Mouse (Mus musculus) ES-Bruce4 (cell line): ENCODE results near the gene Gm36210. TPM values are rescaled to one million over a fixed set of nuclear protein-coding genes. Genes with fewer than 3 reads are reported as not detected.

ENCODE experiments used
- H3K27ac ChIP-seq: 2 replicates; pipeline ENCODE4 v1.5.1; 2012; ENCODE audit warnings: low read length, inconsistent platforms; ENCODE audit not compliant: insufficient read depth
- H3K27me3 ChIP-seq: 2 replicates; pipeline ENCODE4 v1.6.1; 2012; ENCODE audit warnings: mild to moderate bottlenecking, low read length, inconsistent platforms; ENCODE audit not compliant: control insufficient read depth, poor library complexity, insufficient read depth, severe bottlenecking
- H3K36me3 ChIP-seq: 2 replicates; pipeline ENCODE4 v1.6.1; 2012; ENCODE audit warnings: inconsistent platforms, mild to moderate bottlenecking, low read length, moderate library complexity; ENCODE audit not compliant: control insufficient read depth, poor library complexity, insufficient read depth, severe bottlenecking
- H3K4me1 ChIP-seq: one replicate; pipeline ENCODE4 v1.8.1; 2011; ENCODE audit warnings: low read length; ENCODE audit not compliant: control insufficient read depth, insufficient read depth
- H3K4me3 ChIP-seq: 2 replicates; pipeline ENCODE4 v1.5.1; 2011; ENCODE audit warnings: low read depth, mild to moderate bottlenecking, low read length
- H3K9ac ChIP-seq: 2 replicates; pipeline ENCODE4 v1.6.1; 2012; ENCODE audit warnings: low read depth, mild to moderate bottlenecking, inconsistent platforms; ENCODE audit not compliant: poor library complexity, severe bottlenecking
- H3K9me3 ChIP-seq: replicated peaks from 2 replicates; pipeline ENCODE4 v1.6.1; 2012; ENCODE audit warnings: mild to moderate bottlenecking, low read length, inconsistent platforms; ENCODE audit not compliant: control insufficient read depth, poor library complexity, insufficient read depth, severe bottlenecking
- CTCF ChIP-seq: IDR thresholded peaks from one replicate; pipeline ENCODE4 v1.8.1; 2011; ENCODE audit warnings: low read depth, low read length
- EP300 ChIP-seq: IDR thresholded peaks from 2 replicates; pipeline ENCODE4 v1.6.1; 2011; ENCODE audit warnings: low read depth, low read length; ENCODE audit not compliant: insufficient read depth
- POLR2A ChIP-seq: IDR thresholded peaks from one replicate; pipeline ENCODE4 v1.8.1; 2011; ENCODE audit warnings: low read length; ENCODE audit not compliant: insufficient read depth
- polyA plus RNA-seq: library from polyadenylated mRNA; stranded (reverse); fragments of >200 nt; gene quantifications from 2 replicates; pipeline ENCODE4 v1.2.4, GENCODE M21; 2011; ENCODE audit warnings: low read depth; ENCODE audit not compliant: missing spikeins, insufficient read depth, insufficient read length

Gm36210 gene
- polyA plus RNA-seq, 1 experiment = 1.1 TPM

DNA sequence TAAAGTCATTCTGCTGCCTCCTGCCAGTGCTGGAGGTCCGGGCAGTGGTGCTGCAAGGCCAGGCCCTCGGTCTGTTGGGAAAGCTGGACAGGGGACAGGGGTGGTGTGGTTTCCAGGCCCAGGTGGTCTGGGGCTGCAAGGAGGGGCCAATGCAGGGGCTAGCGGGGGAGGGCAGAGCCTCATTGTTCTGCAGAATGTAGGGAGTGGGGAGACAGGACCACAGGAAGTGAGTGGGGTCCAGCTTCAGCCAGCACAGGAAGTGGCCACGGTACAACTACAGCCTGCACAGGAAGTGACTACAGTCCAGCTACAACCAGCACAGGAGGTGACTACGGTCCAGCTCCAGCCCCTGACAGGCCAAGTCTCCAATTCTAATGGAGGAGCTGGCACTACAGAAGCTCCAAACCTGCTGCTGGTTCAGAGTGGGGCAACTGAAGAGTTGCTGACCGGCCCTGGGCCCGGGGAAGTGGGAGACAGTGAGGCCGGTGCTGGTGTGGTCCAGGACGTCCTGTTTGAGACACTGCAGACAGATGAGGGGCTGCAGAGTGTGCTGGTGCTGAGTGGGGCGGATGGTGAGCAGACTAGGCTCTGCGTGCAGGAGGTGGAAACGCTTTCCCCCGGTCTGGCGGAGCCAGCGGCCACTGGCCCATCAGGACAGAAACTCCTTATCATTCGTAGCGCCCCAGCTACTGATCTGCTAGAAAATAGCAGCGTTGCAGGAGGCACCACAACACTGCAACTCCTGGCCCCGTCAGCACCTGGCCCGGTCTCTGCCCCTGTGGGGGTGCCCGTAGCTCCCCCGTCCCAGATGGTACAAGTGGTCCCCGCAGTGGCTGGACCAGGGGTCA, 14.9 kb upstream of the Gm36210 start:
- no peak for TF ChIP-seq EP300
- TF ChIP-seq POLR2A = no peak
- TF ChIP-seq CTCF = no peak
- H3K27me3 ChIP-seq = no peaks in the 10 kb centered on the region
- H3K4me3 ChIP-seq = no peak overlapping the region
- H3K9ac ChIP-seq = 0 out of 2 replicates have a peak overlapping the region, but pooled peaks have one; percentile 1
- H3K9me3 ChIP-seq = no peaks in the 10 kb centered on the region
- H3K27ac ChIP-seq = no peak overlapping the region
- H3K4me1 ChIP-seq = no peaks in the 10 kb centered on the region
- H3K36me3 ChIP-seq = no peaks in the 10 kb centered on the region

DNA sequence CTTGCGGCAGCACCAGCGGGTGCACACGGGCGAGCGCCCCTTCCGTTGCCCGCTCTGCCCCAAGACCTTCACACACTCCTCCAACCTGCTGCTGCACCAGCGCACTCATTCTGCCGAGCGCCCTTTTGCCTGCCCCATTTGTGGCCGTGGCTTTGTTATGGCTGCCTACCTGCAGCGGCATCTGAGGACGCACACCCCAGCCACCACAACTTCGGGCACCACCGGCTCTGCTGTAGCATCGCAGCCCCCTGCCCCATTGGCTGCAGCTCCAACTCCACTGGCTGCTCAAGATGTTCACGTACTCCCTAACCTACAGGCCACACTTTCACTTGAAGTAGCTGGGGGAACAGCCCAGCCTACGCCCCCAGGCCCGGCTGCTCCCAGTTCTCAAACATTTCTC, 14.2 kb upstream of the Gm36210 start:
- no peaks in the 10 kb centered on the region for H3K36me3 ChIP-seq
- H3K9me3 ChIP-seq = no peaks in the 10 kb centered on the region
- H3K4me1 ChIP-seq = no peaks in the 10 kb centered on the region
- peak overlapping the region; percentile 43 for H3K4me3 ChIP-seq
- H3K9ac ChIP-seq = peak overlapping the region; percentile 1; the same call in 1 of the 2 replicates
- H3K27me3 ChIP-seq = no peaks in the 10 kb centered on the region
- H3K27ac ChIP-seq = no peak overlapping the region
- TF ChIP-seq EP300 (no peak), POLR2A (no peak), CTCF (no peak)

DNA sequence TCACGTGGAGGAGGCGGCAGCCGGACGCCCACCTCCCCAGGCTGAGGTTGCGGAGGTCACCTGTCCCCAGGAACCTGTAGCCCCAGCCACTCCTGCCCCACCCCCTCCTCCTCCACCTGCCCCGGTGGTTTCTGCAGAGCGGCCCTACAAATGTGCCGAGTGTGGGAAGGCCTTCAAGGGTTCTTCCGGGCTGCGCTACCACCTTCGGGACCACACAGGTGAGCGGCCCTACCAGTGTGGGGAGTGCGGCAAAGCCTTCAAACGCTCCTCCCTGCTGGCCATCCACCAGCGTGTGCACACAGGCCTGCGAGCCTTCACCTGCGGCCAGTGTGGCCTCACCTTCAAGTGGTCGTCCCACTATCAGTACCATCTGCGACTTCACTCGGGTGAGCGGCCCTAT, 13.7 kb upstream of the Gm36210 start:
- H3K9me3 ChIP-seq = no peaks in the 10 kb centered on the region
- H3K27ac ChIP-seq = no peak overlapping the region
- TF ChIP-seq POLR2A = no peak
- TF ChIP-seq EP300 = no peak
- no peak for TF ChIP-seq CTCF
- peak overlapping the region; percentile 1; the same call in 1 of the 2 replicates for H3K9ac ChIP-seq
- H3K27me3 ChIP-seq = no peaks in the 10 kb centered on the region
- H3K4me3 ChIP-seq = peak overlapping the region; percentile 43
- H3K36me3 ChIP-seq = no peaks in the 10 kb centered on the region
- H3K4me1 ChIP-seq = no peaks in the 10 kb centered on the region

DNA sequence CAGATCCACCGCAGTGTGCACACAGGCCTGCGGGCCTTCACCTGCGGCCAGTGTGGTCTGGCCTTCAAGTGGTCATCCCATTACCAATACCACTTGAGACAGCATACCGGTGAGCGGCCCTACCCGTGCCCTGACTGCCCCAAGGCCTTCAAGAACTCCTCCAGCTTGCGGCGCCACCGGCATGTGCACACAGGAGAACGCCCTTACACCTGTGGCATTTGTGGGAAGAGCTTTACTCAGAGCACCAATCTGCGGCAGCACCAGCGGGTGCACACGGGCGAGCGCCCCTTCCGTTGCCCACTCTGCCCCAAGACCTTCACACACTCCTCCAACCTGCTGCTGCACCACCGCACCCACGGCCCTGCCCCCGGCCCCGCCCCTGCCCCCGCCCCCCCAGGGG, 12.8 kb upstream of the Gm36210 start:
- Histone ChIP-seq H3K36me3 (no peaks in the 10 kb centered on the region), H3K9ac (0 out of 2 replicates have a peak overlapping the region, but pooled peaks have one; percentile 1), H3K4me1 (no peaks in the 10 kb centered on the region), H3K27me3 (no peaks in the 10 kb centered on the region), H3K9me3 (no peaks in the 10 kb centered on the region), H3K4me3 (peak overlapping the region; percentile 9; the same call in 1 of the 2 replicates), H3K27ac (no peak overlapping the region)
- TF ChIP-seq CTCF (no peak), POLR2A (no peak), EP300 (no peak)

- Histone ChIP-seq H3K4me1 (no peaks in the 10 kb centered on the region), H3K36me3 (no peaks in the 10 kb centered on the region), H3K27me3 (no peaks in the 10 kb centered on the region), H3K4me3 (0 out of 2 replicates have a peak overlapping the region, but pooled peaks have one; percentile 9), H3K9ac (no peak overlapping the region), H3K9me3 (no peaks in the 10 kb centered on the region), H3K27ac (no peak overlapping the region)
- TF ChIP-seq POLR2A (no peak), EP300 (no peak), CTCF (no peak)
Observed at GRCm38 (mm10) chr7:4918681-4919080, 12.4 kb upstream of the Gm36210 start.

GRCm38 (mm10) chr7:4917494-4917893, 11.2 kb upstream of the Gm36210 start:
- Histone ChIP-seq H3K27me3 (no peaks in the 10 kb centered on the region), H3K4me1 (no peaks in the 10 kb centered on the region), H3K9ac (no peak overlapping the region), H3K27ac (no peak overlapping the region), H3K9me3 (no peaks in the 10 kb centered on the region), H3K36me3 (no peaks in the 10 kb centered on the region), H3K4me3 (no peak overlapping the region)
- TF ChIP-seq POLR2A = no peak
- TF ChIP-seq EP300 = no peak
- TF ChIP-seq CTCF = no peak
